ENCODE assay signal across 11 mouse cellular contexts in the genomic region with DNA sequence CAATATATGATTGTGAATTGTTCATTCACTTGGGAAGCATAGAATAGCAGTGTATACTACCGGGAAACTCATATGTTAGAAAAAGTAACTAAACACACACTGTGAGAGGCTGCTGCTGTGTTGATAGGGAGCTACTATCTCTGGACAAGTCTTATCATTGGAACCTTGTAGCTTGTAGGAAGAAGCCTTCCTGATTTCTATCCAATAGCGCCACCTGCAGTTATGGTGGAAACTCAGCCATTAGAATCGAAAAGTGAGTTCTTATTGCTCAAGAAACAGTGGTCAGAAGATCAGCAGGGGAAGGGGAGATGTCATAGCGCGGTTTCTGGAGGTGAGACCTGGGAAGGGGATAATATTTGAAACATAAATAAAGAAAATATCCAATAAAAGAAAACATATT.
A peak's percentile ranks its signal among the peaks of the same experiment; 100 is the strongest.
DNase-seq lines count a peak whose midpoint lies in the region; ATAC-seq and TF ChIP-seq lines count a peak whose summit lies in the region.
"Had no signal": no experiment of that assay in that cellular context is flagged by ENCODE, and none has a peak within 500 bp of the region (broad histone marks: within the 10 kb centered on the region; RNA-seq: fewer than 3 reads in every experiment).

No protein-coding gene starts in this region.

- H3K27ac ChIP-seq in cerebellum, adult 2 months (ENCODE audit: insufficient read depth, low read length): no peak overlapping the region
- H3K27ac ChIP-seq in liver, adult 2 months (replicated peaks; ENCODE audit: insufficient read depth, low read depth, low read length): no peak overlapping the region
- H3K27ac ChIP-seq in embryonic facial prominence, embryonic 11.5 days (replicated peaks; ENCODE audit: low read depth, low read length): no peak overlapping the region
- H3K27ac ChIP-seq in kidney, embryonic 16.5 days (ENCODE audit: low read length): no peak overlapping the region

- peak; percentile 35 to 46 for DNase-seq in cerebellum, postnatal 10 days
- DNase-seq in cerebellum, adult 2 months: no peak
- peak; percentile 1 for DNase-seq in liver, adult 2 months (ENCODE audit: extremely low read depth, low read depth, low spot score)
- no peak for DNase-seq in liver
- DNase-seq in embryonic facial prominence, embryonic 11.5 days (ENCODE audit: low spot score): peak; percentile 31
- DNase-seq in right cerebral cortex, postnatal 10 days (ENCODE audit: low spot score in 2 of 2): peak; percentile 23 to 37
- DNase-seq in kidney, adult 8-10 months: no peak
- DNase-seq: gastrocnemius, postnatal 10 days; lung, adult 18-20 months had no signal

- no peaks in the 10 kb centered on the region for H3K36me3 ChIP-seq in liver, adult 2 months (ENCODE audit: control insufficient read depth, insufficient read depth, low read length)
- H3K36me3 ChIP-seq in embryonic facial prominence, embryonic 11.5 days (replicated peaks; ENCODE audit: control insufficient read depth, insufficient read depth, low read depth, low read length): no peaks in the 10 kb centered on the region
- no peaks in the 10 kb centered on the region for H3K36me3 ChIP-seq in kidney, embryonic 16.5 days (ENCODE audit: insufficient read depth, low read length)

- ATAC-seq in embryonic facial prominence, embryonic 11.5 days (replicated peaks; ENCODE audit: insufficient number of reproducible peaks, low FRiP score, low TSS enrichment, low read depth): no peak
- ATAC-seq in kidney, embryonic 16.5 days (ENCODE audit: low FRiP score, low TSS enrichment): no peak
- ATAC-seq: intestine, embryonic 16.5 days had no signal

- H3K27me3 ChIP-seq in cerebellum, adult 2 months (ENCODE audit: control insufficient read depth, insufficient read depth, low read length): no peaks in the 10 kb centered on the region
- no peaks in the 10 kb centered on the region for H3K27me3 ChIP-seq in liver, adult 2 months (ENCODE audit: control insufficient read depth, insufficient read depth, low read length)
- H3K27me3 ChIP-seq in embryonic facial prominence, embryonic 11.5 days (ENCODE audit: control insufficient read depth, insufficient read depth, low read length): no peaks in the 10 kb centered on the region
- H3K27me3 ChIP-seq in kidney, embryonic 16.5 days (ENCODE audit: insufficient read depth, low read length): no peaks in the 10 kb centered on the region

- no peak overlapping the region for H3K4me2 ChIP-seq in embryonic facial prominence, embryonic 11.5 days (ENCODE audit: low read depth, low read length)
- no peak overlapping the region for H3K4me2 ChIP-seq in kidney, embryonic 16.5 days (replicated peaks; ENCODE audit: low read depth, low read length)

- H3K9ac ChIP-seq in liver, adult 2 months (ENCODE audit: low read depth, low read length): no peak overlapping the region
- no peak overlapping the region for H3K9ac ChIP-seq in embryonic facial prominence, embryonic 11.5 days (replicated peaks; ENCODE audit: low read length)
- no peak overlapping the region for H3K9ac ChIP-seq in kidney, embryonic 16.5 days (replicated peaks; ENCODE audit: low read length)

- no peak overlapping the region for H3K4me3 ChIP-seq in cerebellum, adult 2 months (replicated peaks; ENCODE audit: insufficient read depth, low read depth, low read length)
- H3K4me3 ChIP-seq in liver, adult 2 months (ENCODE audit: insufficient read depth, low read depth, low read length): no peak overlapping the region
- no peak overlapping the region for H3K4me3 ChIP-seq in embryonic facial prominence, embryonic 11.5 days (ENCODE audit: low read depth, low read length)
- H3K4me3 ChIP-seq in kidney, embryonic 16.5 days (ENCODE audit: low read length): no peak overlapping the region

- no peaks in the 10 kb centered on the region for H3K4me1 ChIP-seq in cerebellum, adult 2 months (ENCODE audit: control insufficient read depth, insufficient read depth, low read length)
- H3K4me1 ChIP-seq in liver, adult 2 months (ENCODE audit: control insufficient read depth, insufficient read depth, low read length): no peaks in the 10 kb centered on the region
- no peaks in the 10 kb centered on the region for H3K4me1 ChIP-seq in embryonic facial prominence, embryonic 11.5 days (ENCODE audit: control insufficient read depth, insufficient read depth, low read length)
- H3K4me1 ChIP-seq in kidney, embryonic 16.5 days (ENCODE audit: insufficient read depth, low read length): no peaks in the 10 kb centered on the region

- no peak for TF ChIP-seq CTCF in cerebellum, adult 2 months (IDR thresholded peaks at IDR 0.05; ENCODE audit: borderline replicate concordance, insufficient read depth, low read depth, low read length)
- no peak for TF ChIP-seq CTCF in liver, adult 2 months (IDR thresholded peaks at IDR 0.05; ENCODE audit: low read depth, low read length)

- H3K79me2 ChIP-seq in liver, adult 2 months (ENCODE audit: control insufficient read depth, insufficient read depth, low read length): no peaks in the 10 kb centered on the region

- TF ChIP-seq POLR2A in cerebellum, adult 2 months (IDR thresholded peaks at IDR 0.05; ENCODE audit: borderline replicate concordance, insufficient read depth, low read length): no peak
- TF ChIP-seq POLR2A in liver, adult 2 months (IDR thresholded peaks at IDR 0.05; ENCODE audit: extremely low read depth, insufficient read depth, low read length): no peak

- no peaks in the 10 kb centered on the region for H3K9me3 ChIP-seq in embryonic facial prominence, embryonic 11.5 days (replicated peaks; ENCODE audit: control insufficient read depth, low read length)
- H3K9me3 ChIP-seq in kidney, embryonic 16.5 days (ENCODE audit: low read length): no peaks in the 10 kb centered on the region

- WGBS in cerebellum, adult 2 months: 49% methylated on average over 5 of the region's 5 CpGs
- WGBS in liver, adult 2 months: 42% methylated on average over 5 of the region's 5 CpGs
- WGBS in embryonic facial prominence, embryonic 11.5 days: 44% methylated on average over 5 of the region's 5 CpGs
- WGBS in kidney, embryonic 16.5 days: 50% methylated on average over 5 of the region's 5 CpGs

Comparison
In these comparisons a context has a peak if more than half of its experiments do, and no peak if none do; other contexts are left out.
1. DNase-seq: peak in cerebellum, postnatal 10 days (2 of 2), liver, adult 2 months (single experiment), embryonic facial prominence, embryonic 11.5 days (single experiment) and right cerebral cortex, postnatal 10 days (2 of 2); none in cerebellum, adult 2 months (0 of 2), liver (single experiment) and kidney, adult 8-10 months (0 of 2).